Mouse (Mus musculus) neural tube, embryonic 10.5 days (tissue): ENCODE data around the gene Mylk.

Experiments used
- DNase-seq: peaks from one replicate; pipeline ENCODE4 v3.0.0-alpha.2; 2017; ENCODE audit warnings: low spot score; ENCODE audit errors: extremely low spot score

The Mylk gene

GRCm38 (mm10) chr16:34938248-34938647 is 193.2 kb downstream of the Mylk start:
- DNase-seq = no peak

DNA sequence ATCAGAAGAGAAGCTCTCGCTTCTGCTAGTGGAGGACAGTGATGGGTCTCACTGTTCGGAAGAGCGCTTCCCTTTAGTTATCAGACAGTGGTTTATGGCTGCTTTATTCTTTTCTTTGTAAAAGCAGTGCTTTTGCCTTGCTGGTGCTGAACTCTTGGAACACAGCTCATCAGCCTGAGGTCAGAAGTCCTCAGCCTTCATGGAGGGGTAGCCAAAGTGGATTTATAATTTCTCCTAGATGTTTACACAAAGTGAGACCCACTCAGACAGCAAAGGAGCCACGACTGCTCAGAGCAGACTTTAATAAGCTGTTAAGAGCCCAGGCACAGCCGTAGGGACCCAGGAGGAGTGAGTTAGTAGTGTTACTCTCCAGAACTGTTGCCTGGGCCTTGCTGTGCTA is 194.9 kb downstream of the Mylk start:
- DNase-seq = no peak

GRCm38 (mm10) chr16:34940363-34940762 is 195.4 kb downstream of the Mylk start:
- no peak for DNase-seq

DNA sequence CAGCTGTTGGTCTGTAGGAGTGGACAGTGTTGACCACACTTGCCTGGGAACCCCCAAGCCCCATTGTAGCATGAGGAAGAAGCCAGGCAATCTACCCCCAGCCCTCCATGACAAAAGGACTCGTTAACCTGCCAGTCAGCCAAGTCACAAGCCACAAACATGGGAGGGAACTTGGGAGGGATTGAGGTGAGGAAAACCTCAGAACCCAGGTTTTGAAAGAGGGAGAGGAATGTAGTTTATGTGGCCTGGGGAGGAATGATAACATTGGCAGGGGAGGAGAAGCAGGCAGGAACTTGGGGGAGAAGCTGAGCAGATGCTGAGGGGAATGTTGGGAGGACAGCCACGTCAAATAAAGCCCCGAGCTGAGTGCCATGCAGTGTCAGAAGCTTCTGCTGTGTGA is 196.9 kb downstream of the Mylk start:
- no peak for DNase-seq

GRCm38 (mm10) chr16:34946301-34946700 is 201.3 kb downstream of the Mylk start:
- DNase-seq = no peak

DNA sequence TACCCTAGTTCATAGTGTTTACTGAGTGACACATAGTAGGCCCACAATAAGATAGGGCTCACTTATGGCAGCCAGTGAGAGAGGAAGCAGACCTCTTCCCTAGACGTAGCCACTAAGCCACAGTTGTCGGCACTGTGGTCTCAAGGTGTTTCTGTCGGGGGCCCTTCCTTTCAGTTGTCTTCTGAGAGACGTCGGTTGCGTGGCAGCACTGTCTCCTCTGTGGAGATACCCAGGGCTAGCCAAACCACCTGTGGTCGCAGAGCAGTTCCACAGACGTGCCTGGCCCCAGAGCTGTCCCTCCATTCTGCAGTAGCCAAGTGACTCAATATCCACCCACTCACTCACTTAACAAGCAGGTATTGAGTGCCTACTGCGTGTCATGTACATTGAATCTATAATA is 205.9 kb downstream of the Mylk start:
- no peak for DNase-seq

GRCm38 (mm10) chr16:34952254-34952653 is 207.2 kb downstream of the Mylk start:
- DNase-seq = no peak

DNA sequence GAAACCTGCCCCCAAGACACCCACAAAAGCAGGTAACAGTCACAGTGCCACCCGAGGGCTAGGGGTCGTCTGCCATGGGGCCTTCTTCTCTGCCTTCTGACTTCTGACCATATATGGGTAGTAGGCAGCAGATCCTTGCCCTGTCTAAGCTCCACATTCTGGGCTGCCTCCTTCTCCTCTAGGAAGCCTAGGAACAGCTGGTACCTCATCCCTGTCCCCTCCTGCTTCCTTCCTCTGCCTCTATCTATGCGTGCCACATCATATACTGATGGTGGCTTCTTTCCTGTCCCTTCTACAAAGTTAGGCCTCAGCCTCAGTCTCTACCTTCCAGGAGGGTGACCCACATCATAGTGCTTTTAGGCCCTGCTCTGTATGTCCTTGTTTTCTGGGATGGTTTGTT is 207.8 kb downstream of the Mylk start:
- no peak for DNase-seq

DNA sequence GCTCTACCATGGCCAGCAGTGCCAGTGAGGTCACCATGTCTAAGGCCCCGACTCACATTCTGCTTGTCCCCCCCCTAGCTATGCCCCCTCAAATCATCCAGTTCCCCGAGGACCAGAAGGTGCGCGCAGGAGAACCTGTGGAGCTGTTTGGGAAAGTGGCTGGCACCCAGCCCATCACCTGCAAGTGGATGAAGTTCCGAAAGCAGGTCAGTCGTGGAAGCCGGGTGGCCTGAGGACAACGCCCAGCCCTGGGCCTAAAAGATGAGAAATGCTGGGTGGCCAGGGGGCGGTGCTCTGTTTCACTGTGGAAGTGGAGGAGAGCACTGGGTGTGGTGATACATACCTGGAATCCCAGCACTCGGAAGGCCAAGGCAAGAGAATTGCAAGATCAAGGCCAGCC is 208.5 kb downstream of the Mylk start:
- no peak for DNase-seq

- no peak for DNase-seq
Measured at GRCm38 (mm10) chr16:34957487-34958230, 212.6 kb downstream of the Mylk start.

DNA sequence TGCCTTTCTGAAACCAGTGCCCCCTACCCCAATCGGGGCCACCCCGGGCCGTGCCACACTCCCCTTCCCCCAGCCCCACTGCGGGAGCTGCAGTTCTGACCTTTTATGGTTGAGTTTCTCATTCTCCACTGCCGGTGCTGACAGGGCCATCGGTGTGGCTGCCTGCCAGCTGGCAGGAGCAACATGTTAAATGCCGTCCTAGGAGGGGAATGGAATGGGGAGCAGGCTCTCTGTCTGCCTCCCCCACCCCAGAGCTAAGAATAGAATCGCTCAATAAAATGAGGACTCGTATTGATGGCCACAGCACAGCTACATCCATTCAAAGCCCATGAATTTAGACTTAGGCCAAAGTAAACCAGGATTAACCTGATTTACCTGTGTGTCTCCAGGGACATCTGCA is 213.7 kb downstream of the Mylk start:
- DNase-seq = no peak

- no peak for DNase-seq
Measured at GRCm38 (mm10) chr16:34959261-34959660, 214.3 kb downstream of the Mylk start.

GRCm38 (mm10) chr16:34960243-34960642 is 215.2 kb downstream of the Mylk start:
- DNase-seq = no peak

DNA sequence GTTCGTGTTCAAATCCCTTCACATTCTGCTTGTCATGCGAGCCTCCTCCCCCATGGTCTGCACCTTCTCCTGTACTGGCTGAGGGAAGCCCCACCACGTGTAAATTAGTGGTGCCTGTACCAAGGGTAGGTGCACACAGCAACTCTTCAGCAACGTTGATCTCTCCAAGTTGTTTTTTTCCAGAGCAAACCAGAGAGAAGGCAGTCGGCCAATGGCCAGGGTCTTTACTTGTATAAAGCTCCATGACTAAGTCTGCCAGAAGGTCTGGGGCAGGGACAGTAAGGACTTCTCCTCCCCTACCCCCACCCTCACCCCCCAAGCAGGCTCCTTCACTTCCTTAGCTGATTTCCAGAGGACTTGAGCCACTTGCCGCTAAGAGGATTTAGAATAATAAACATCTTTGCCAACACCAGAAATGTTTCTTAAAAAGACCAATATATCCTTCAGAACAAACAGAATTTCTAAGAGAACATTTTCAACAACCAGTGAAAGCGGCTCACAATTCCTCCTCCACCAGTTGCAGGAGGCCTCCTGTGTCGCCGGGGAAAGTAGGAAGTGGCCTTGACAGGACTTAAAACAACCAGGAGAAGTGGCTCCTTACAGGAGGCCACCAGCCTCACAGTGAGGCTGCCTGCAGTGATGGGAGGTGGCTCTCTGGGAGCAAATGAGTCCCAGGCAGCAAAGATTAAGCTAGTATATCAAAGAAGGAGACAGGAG is 216.0 kb downstream of the Mylk start:
- DNase-seq = no peak

GRCm38 (mm10) chr16:34962322-34962721 is 217.3 kb downstream of the Mylk start:
- no peak for DNase-seq

DNA sequence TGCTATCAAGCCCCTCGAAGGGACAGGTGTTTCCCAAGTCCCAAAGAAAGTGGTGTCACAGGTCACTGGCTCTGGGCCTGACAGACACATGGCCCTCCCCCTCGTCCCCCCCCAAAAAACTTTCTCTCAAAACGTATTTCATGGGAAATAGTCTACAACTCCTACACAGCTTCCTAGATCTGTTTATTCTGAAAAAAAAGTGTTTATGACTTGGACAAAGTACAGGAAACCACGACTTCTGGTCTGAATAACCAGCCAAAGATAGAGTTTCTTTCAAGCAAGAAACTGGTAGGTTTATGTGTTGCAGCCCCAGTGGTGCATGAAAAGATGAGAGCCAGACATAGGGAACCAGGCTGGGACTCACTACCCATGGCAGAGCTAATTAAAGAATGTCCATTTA is 218.0 kb downstream of the Mylk start:
- DNase-seq = no peak

DNA sequence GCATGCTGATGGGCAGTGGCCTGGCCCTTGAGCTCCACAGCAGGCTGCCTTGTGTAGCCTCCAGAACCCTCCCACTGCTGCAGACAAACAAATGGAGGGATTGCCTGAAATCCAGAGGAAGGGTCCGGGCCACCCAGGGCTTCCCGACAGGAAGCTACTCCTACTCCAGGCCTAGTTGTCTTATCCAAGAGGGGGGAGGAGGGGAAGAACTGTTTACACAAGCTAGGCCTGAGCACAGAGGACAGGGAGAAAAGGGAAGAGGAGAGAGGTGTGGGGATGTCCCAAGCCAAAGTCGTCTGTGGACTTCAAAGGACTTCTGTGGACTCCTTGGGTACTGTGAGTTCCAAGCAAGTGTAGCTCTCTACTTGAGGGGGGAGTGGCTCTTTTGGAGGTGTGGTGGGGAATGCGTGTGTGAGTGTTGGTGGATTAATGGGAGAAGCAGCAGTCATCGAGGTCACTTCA is 221.6 kb downstream of the Mylk start:
- DNase-seq = no peak

- DNase-seq = peak; percentile 63
Measured at GRCm38 (mm10) chr16:34967120-34967800, 222.2 kb downstream of the Mylk start.

- no peak for DNase-seq
Measured at GRCm38 (mm10) chr16:34968181-34968580, 223.2 kb downstream of the Mylk start.

DNA sequence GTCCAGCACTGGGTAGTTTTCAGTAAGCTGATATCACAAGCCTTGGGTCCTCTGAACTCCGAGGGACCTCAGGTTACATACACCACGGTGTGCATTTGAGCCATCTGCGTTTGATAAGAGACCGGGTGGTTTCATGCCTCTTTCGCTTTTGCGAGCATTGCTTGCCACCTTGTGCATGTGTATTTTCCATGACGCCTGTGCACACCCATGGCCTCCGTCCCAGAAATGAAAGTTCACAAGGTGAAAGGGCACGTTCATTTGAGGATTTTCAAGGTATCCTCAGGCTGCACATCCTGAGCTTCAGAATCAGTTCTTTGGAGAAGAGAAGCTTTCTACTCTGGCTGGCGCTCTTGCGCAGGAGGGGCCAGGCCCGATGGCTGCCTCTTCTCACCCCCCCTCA is 227.5 kb downstream of the Mylk start:
- DNase-seq = no peak

DNA sequence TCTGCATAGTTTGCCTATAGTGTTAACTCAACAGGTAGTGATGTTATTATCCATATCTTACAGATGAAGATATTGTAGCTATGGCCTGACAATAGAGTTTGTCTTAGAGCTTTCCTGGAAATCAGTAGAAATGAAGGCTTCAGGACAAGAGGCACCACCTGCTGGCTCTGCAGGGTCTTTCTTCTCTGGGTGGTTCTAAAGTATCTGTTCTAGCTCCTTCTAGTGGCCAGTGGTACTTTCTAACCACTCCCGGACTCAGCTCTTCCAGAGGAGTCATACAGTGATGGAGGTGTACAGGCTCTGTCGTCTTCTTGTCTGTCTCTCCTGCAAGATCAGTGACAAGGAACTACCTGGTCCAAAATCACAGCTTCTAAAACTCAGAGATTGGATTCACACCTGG is 230.5 kb downstream of the Mylk start:
- DNase-seq = no peak

GRCm38 (mm10) chr16:34976630-34977029 is 231.6 kb downstream of the Mylk start:
- no peak for DNase-seq
